Mouse (Mus musculus): Measurements from ENCODE around the gene Slc16a7. TPM values are rescaled to one million over a fixed set of nuclear protein-coding genes. Genes with fewer than 3 reads are reported as not detected.

The Slc16a7 gene
- polyA plus RNA-seq, 1 experiment from 2014 or later: 5.0 TPM

DNA sequence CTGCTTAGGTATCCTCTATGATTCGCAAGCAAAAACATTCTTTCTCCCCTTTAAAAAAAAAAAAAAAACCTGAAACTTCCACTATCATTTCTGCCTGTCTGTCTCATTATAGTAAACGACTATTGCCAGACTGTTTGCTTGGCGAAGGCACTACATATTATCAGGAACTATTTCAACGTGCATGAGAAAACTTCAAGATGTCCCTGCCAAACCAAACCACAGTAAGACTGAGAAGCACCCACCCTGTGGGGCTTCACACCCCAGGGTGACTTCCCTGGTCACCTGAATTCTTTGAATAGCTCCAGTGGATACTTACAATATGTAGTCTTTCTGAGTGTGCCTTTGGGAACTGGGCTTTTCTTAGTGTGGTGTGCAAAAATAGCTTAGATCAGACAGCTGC is 122.9 kb downstream of the Slc16a7 start:
- WGBS (ENCODE audit: insufficient replicate concordance): 45% methylated on average over 4 of the region's 4 CpGs
- no peak overlapping the region for H3K4me3 ChIP-seq (ENCODE audit: low read depth, low read length)
- H3K4me1 ChIP-seq (ENCODE audit: control insufficient read depth, insufficient read depth, low read length): 0 out of 2 replicates have a peak, but pooled peaks cover 5% of the 10 kb centered on the region
- no peaks in the 10 kb centered on the region for H3K36me3 ChIP-seq (ENCODE audit: control insufficient read depth, insufficient read depth, low read length)
- H3K27ac ChIP-seq (ENCODE audit: low read depth, low read length): no peak overlapping the region
- H3K27me3 ChIP-seq (ENCODE audit: control insufficient read depth, insufficient read depth, low read length): no peaks in the 10 kb centered on the region
- H3K4me2 ChIP-seq: no peak overlapping the region
- H3K9me3 ChIP-seq (replicated peaks; ENCODE audit: control insufficient read depth, low read length): no peaks in the 10 kb centered on the region
- ATAC-seq (replicated peaks; ENCODE audit: insufficient number of reproducible peaks, low FRiP score, low TSS enrichment): no peak; the same call in 1 of the 2 replicates
- H3K9ac ChIP-seq (ENCODE audit: low read depth, low read length): no peak overlapping the region

DNA sequence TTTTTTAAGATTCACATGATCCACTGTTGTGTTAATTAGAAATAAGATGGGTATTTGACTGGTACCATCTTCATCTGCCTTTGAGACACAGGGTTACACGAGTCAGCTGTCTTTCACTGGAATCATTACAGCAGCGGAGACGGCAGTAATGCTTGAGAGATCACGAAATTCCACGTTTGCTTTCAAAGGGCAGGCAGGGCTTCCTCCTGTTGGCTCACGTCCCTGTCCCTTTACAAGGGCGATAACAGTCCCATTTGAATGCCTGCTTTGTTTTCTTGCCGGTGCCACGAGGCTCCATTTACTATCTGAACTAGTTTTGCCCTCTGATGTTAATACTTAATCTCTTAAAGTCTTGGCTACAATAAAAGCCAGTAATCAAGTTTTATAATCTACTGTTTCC is 123.4 kb downstream of the Slc16a7 start:
- Histone ChIP-seq H3K4me3 (ENCODE audit: low read depth, low read length) (no peak overlapping the region), H3K36me3 (ENCODE audit: control insufficient read depth, insufficient read depth, low read length) (no peaks in the 10 kb centered on the region), H3K4me2 (no peak overlapping the region), H3K4me1 (ENCODE audit: control insufficient read depth, insufficient read depth, low read length) (0 out of 2 replicates have a peak, but pooled peaks cover 5% of the 10 kb centered on the region), H3K9ac (ENCODE audit: low read depth, low read length) (no peak overlapping the region), H3K27me3 (ENCODE audit: control insufficient read depth, insufficient read depth, low read length) (no peaks in the 10 kb centered on the region), H3K9me3 (replicated peaks; ENCODE audit: control insufficient read depth, low read length) (no peaks in the 10 kb centered on the region), H3K27ac (ENCODE audit: low read depth, low read length) (no peak overlapping the region)
- no peak; the same call in 1 of the 2 replicates for ATAC-seq (replicated peaks; ENCODE audit: insufficient number of reproducible peaks, low FRiP score, low TSS enrichment)
- 42% methylated on average over 9 of the region's 9 CpGs for WGBS (ENCODE audit: insufficient replicate concordance)

DNA sequence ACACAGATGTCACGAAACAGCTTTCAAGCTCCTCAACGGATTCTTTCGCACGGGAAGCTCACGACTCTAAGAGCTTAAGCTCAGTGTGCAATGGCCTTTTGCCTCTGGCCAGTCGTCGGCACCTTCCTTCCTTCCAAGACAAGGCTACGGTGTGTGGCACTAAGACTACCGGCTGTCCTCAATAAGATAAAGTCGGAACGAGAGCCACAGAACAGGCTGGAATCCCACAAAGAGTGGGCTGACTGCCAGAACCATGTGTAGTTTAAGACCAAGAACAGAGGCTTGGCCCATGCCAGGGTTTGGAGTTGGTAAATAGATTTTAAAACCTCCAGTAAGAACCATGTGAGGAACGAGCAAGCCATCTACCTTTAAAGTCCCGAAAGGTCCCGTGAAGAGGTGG is 123.8 kb downstream of the Slc16a7 start:
- Histone ChIP-seq H3K4me3 (ENCODE audit: low read depth, low read length) (no peak overlapping the region), H3K27ac (ENCODE audit: low read depth, low read length) (no peak overlapping the region), H3K9ac (ENCODE audit: low read depth, low read length) (no peak overlapping the region), H3K9me3 (replicated peaks; ENCODE audit: control insufficient read depth, low read length) (no peaks in the 10 kb centered on the region), H3K27me3 (ENCODE audit: control insufficient read depth, insufficient read depth, low read length) (no peaks in the 10 kb centered on the region), H3K36me3 (ENCODE audit: control insufficient read depth, insufficient read depth, low read length) (no peaks in the 10 kb centered on the region), H3K4me2 (no peak overlapping the region), H3K4me1 (ENCODE audit: control insufficient read depth, insufficient read depth, low read length) (0 out of 2 replicates have a peak, but pooled peaks cover 5% of the 10 kb centered on the region)
- no peak for ATAC-seq (replicated peaks; ENCODE audit: insufficient number of reproducible peaks, low FRiP score, low TSS enrichment)
- 67% methylated on average over 14 of the region's 14 CpGs for WGBS (ENCODE audit: insufficient replicate concordance)

DNA sequence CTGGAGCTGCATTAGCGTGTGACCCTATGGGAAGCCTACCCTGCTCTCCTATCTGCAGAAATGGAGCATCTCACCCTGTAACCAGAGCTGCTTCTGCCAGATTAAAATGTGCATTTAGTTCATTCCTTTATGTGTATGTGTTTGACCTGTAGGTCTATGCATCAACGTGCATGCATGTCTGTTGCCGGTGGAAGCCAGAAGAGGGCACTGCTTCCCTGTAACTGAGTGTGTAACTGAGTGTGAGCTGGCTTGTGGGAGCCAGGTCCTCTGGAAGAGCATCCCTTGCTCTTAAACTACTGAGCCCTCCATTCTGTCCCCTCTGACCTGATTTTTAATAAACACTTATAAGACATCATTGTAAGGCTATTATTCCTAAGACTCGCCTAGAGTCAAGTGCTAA is 124.3 kb downstream of the Slc16a7 start:
- Histone ChIP-seq H3K4me1 (ENCODE audit: control insufficient read depth, insufficient read depth, low read length) (0 out of 2 replicates have a peak, but pooled peaks cover 5% of the 10 kb centered on the region), H3K9ac (ENCODE audit: low read depth, low read length) (no peak overlapping the region), H3K9me3 (replicated peaks; ENCODE audit: control insufficient read depth, low read length) (no peaks in the 10 kb centered on the region), H3K27ac (ENCODE audit: low read depth, low read length) (no peak overlapping the region), H3K27me3 (ENCODE audit: control insufficient read depth, insufficient read depth, low read length) (no peaks in the 10 kb centered on the region), H3K36me3 (ENCODE audit: control insufficient read depth, insufficient read depth, low read length) (no peaks in the 10 kb centered on the region), H3K4me3 (ENCODE audit: low read depth, low read length) (no peak overlapping the region), H3K4me2 (no peak overlapping the region)
- WGBS (ENCODE audit: insufficient replicate concordance): 47% methylated on average over 4 of the region's 4 CpGs
- no peak; the same call in 1 of the 2 replicates for ATAC-seq (replicated peaks; ENCODE audit: insufficient number of reproducible peaks, low FRiP score, low TSS enrichment)

DNA sequence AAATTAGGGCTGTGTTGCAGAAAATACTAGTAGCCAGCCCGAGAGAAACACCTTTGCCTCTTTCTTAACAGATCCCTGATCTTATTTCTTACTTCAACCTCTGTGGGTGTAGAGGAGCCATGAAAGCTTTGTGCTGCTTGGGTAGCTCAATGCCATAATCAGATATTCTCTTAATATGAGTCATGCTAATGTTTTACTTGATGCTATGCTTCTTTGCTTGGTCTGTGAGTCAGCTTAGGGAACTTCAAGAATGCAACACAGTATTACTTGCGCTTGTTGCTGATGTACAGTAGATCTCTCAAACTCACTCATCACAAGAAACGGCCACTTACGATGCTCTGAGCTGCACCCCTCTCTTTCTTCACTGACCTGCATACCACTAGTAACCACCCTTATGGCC is 133.4 kb downstream of the Slc16a7 start:
- Histone ChIP-seq H3K4me2 (no peak overlapping the region), H3K27me3 (ENCODE audit: control insufficient read depth, insufficient read depth, low read length) (no peaks in the 10 kb centered on the region), H3K4me1 (ENCODE audit: control insufficient read depth, insufficient read depth, low read length) (no peaks in the 10 kb centered on the region), H3K9ac (ENCODE audit: low read depth, low read length) (no peak overlapping the region), H3K4me3 (ENCODE audit: low read depth, low read length) (no peak overlapping the region), H3K36me3 (ENCODE audit: control insufficient read depth, insufficient read depth, low read length) (no peaks in the 10 kb centered on the region), H3K9me3 (replicated peaks; ENCODE audit: control insufficient read depth, low read length) (no peaks in the 10 kb centered on the region), H3K27ac (ENCODE audit: low read depth, low read length) (no peak overlapping the region)
- 89% methylated on average over 4 of the region's 4 CpGs for WGBS (ENCODE audit: insufficient replicate concordance)
- ATAC-seq (replicated peaks; ENCODE audit: insufficient number of reproducible peaks, low FRiP score, low TSS enrichment): no peak

DNA sequence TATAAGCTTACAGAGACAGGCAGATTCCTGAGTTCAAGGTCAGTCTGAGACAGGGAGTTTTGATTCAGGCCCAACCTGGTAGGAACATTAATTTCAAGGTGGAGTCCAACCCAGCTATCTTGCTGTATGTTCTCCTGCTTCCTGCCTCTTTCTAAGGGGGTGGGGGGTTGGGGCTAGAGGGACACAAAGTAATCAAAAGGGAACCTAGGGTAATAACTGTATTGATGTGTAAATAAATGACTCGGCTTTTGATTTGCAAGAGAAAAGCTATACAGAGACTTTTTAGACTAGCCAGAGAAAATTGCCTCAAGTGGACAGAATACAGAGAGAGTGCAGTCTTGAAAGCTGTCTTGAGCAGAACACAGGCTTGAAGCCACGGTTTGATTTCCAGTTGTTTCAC is 174.7 kb downstream of the Slc16a7 start:
- Histone ChIP-seq H3K9me3 (replicated peaks; ENCODE audit: control insufficient read depth, low read length) (no peaks in the 10 kb centered on the region), H3K4me3 (ENCODE audit: low read depth, low read length) (no peak overlapping the region), H3K36me3 (ENCODE audit: control insufficient read depth, insufficient read depth, low read length) (no peaks in the 10 kb centered on the region), H3K4me2 (no peak overlapping the region), H3K9ac (ENCODE audit: low read depth, low read length) (no peak overlapping the region), H3K27ac (ENCODE audit: low read depth, low read length) (no peak overlapping the region), H3K4me1 (ENCODE audit: control insufficient read depth, insufficient read depth, low read length) (no peaks in the 10 kb centered on the region), H3K27me3 (ENCODE audit: control insufficient read depth, insufficient read depth, low read length) (no peaks in the 10 kb centered on the region)
- no peak for ATAC-seq (replicated peaks; ENCODE audit: insufficient number of reproducible peaks, low FRiP score, low TSS enrichment)
- 83% methylated on average over 2 of the region's 2 CpGs for WGBS (ENCODE audit: insufficient replicate concordance)

DNA sequence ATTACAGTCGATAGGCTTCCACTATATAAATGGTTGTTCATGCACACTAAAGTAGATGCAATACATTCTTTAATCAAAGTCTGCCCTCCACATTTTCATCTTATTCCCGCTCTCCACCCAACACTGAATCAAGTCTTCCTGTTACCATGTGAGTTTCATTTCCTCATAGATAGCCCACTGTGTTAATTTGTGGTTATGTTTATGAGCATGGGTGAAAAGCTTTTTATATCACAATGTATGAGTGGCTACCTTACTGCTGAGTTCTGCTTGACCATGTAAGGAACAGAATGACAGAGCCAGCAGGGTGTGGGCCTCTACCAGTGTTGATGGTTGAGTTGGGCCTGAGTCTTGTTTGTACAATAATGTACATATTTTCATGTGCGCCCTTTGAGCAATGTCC is 175.5 kb downstream of the Slc16a7 start:
- H3K4me3 ChIP-seq (ENCODE audit: low read depth, low read length): no peak overlapping the region
- WGBS (ENCODE audit: insufficient replicate concordance): 85% methylated on average over 3 of the region's 3 CpGs

DNA sequence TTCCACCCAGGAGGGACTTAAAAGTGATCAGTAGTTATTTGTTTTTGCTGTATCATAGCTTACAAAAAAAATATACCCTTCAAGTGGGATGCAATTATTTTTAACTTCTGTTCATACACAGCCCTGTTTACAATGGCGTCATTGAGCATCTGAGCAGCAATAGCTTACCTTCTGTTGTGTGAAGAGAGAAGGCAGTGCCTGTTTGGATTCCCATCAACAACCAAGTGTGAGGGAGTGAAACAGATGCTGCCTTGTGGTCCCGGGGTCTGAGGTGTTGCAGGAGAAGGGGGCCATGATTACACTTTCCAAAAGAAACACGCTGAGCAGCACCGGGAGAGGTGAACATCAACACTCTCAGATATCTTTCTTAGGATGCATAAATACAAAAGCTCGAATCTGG is 201.7 kb downstream of the Slc16a7 start:
- 58% methylated on average over 5 of the region's 5 CpGs for WGBS (ENCODE audit: insufficient replicate concordance)
- no peak overlapping the region for H3K4me2 ChIP-seq
- H3K9ac ChIP-seq (ENCODE audit: low read depth, low read length): no peak overlapping the region
- H3K9me3 ChIP-seq (replicated peaks; ENCODE audit: control insufficient read depth, low read length): no peaks in the 10 kb centered on the region
- ATAC-seq (replicated peaks; ENCODE audit: insufficient number of reproducible peaks, low FRiP score, low TSS enrichment): no peak
- no peaks in the 10 kb centered on the region for H3K36me3 ChIP-seq (ENCODE audit: control insufficient read depth, insufficient read depth, low read length)
- no peak overlapping the region for H3K4me3 ChIP-seq (ENCODE audit: low read depth, low read length)
- no peak overlapping the region for H3K27ac ChIP-seq (ENCODE audit: low read depth, low read length)
- no peaks in the 10 kb centered on the region for H3K4me1 ChIP-seq (ENCODE audit: control insufficient read depth, insufficient read depth, low read length)
- H3K27me3 ChIP-seq (ENCODE audit: control insufficient read depth, insufficient read depth, low read length): no peaks in the 10 kb centered on the region

More for the DNA sequence above, 175.5 kb downstream of the Slc16a7 start:
- no peaks in the 10 kb centered on the region for H3K4me1 ChIP-seq (ENCODE audit: control insufficient read depth, insufficient read depth, low read length)
- no peak overlapping the region for H3K27ac ChIP-seq (ENCODE audit: low read depth, low read length)
- no peaks in the 10 kb centered on the region for H3K9me3 ChIP-seq (replicated peaks; ENCODE audit: control insufficient read depth, low read length)
- no peaks in the 10 kb centered on the region for H3K27me3 ChIP-seq (ENCODE audit: control insufficient read depth, insufficient read depth, low read length)
- H3K9ac ChIP-seq (ENCODE audit: low read depth, low read length): no peak overlapping the region
- no peaks in the 10 kb centered on the region for H3K36me3 ChIP-seq (ENCODE audit: control insufficient read depth, insufficient read depth, low read length)
- H3K4me2 ChIP-seq: no peak overlapping the region
- ATAC-seq (replicated peaks; ENCODE audit: insufficient number of reproducible peaks, low FRiP score, low TSS enrichment): no peak

DNA sequence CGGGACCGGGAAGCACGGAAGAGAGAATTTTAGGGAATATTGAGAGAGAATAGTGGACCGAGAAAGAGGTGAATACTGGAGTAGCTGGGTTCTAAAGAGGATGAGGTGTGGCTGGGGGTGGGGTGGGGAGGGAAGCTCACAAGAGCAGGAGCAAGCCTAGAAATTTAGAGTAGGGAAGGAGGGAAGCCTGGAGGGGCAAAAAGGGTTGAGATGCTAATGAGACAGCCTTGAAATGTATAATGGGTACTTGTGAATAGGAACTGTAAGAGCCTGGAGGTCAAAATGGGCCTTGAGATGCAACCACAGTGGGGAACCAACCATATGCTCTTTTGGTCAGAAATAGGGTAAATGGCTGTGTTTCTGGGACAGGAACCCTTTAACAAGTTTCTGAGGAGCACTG is 203.9 kb downstream of the Slc16a7 start:
- Histone ChIP-seq H3K4me1 (ENCODE audit: control insufficient read depth, insufficient read depth, low read length) (no peaks in the 10 kb centered on the region), H3K27ac (ENCODE audit: low read depth, low read length) (no peak overlapping the region), H3K9ac (ENCODE audit: low read depth, low read length) (no peak overlapping the region), H3K36me3 (ENCODE audit: control insufficient read depth, insufficient read depth, low read length) (no peaks in the 10 kb centered on the region), H3K4me3 (ENCODE audit: low read depth, low read length) (no peak overlapping the region), H3K4me2 (no peak overlapping the region), H3K27me3 (ENCODE audit: control insufficient read depth, insufficient read depth, low read length) (no peaks in the 10 kb centered on the region), H3K9me3 (replicated peaks; ENCODE audit: control insufficient read depth, low read length) (no peaks in the 10 kb centered on the region)
- WGBS (ENCODE audit: insufficient replicate concordance): 86% methylated on average over 4 of the region's 4 CpGs
- no peak for ATAC-seq (replicated peaks; ENCODE audit: insufficient number of reproducible peaks, low FRiP score, low TSS enrichment)

Measured in heart, embryonic 11.5 days (tissue).